Mouse (Mus musculus): ENCODE results near the gene Tmem219. TPM values are rescaled to one million over a fixed set of nuclear protein-coding genes. Genes with fewer than 3 reads are reported as not detected.

Tmem219 gene
- polyA plus RNA-seq, 2 experiments from 2014 or later, result 40.2 to 53.2 TPM

- ATAC-seq, result peak; percentile 88
Measured at GRCm38 (mm10) chr7:126861429-126862130, 61.1 kb downstream of the Tmem219 start, which contains the start of gene Hirip3. Gene Hirip3, plus strand, starts transcription at chr7:126861972.

DNA sequence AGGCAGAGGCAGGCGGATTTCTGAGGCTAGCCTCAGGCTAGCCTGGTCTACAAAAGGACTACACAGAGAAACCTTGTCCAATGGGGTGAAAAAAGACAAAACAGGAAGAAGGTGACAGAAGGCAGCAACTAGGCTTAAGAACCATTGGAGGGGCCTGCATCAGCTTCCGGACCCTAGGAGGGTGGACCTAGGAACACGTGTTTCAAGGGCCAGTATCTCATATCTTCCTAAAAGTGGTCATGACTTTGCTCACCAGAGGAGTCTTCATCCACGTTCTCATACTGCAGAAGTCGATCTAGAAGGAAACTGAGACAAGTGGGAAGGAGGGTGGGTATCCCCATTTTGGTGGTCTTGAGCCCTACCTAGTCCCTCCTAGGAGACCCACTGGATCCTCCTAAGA lies 61.7 kb downstream of the Tmem219 start:
- no peak for ATAC-seq

- no peak for ATAC-seq
Measured at GRCm38 (mm10) chr7:126856741-126857420, 65.8 kb downstream of the Tmem219 start.

GRCm38 (mm10) chr7:126855641-126856040 lies 67.1 kb downstream of the Tmem219 start:
- ATAC-seq, result no peak

- no peak for ATAC-seq
Measured at GRCm38 (mm10) chr7:126853454-126853853, 69.3 kb downstream of the Tmem219 start.

DNA sequence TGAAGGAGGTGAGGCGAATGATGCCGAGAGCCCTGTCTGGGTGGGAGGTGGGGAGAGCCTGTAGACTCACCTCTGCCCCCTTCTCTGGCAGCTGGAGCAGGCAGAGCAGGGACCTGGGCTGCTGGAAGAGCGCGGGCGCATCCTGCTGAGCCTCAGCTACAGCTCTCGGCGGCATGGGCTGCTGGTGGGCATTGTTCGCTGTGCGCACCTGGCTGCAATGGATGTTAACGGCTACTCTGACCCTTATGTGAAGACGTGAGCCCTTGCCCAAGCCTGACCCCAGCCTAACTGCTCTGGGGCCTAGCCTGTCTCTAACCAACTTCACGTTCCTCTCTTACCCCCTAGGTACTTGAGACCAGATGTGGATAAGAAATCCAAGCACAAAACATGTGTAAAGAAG lies 71.5 kb downstream of the Tmem219 start:
- ATAC-seq, result no peak

DNA sequence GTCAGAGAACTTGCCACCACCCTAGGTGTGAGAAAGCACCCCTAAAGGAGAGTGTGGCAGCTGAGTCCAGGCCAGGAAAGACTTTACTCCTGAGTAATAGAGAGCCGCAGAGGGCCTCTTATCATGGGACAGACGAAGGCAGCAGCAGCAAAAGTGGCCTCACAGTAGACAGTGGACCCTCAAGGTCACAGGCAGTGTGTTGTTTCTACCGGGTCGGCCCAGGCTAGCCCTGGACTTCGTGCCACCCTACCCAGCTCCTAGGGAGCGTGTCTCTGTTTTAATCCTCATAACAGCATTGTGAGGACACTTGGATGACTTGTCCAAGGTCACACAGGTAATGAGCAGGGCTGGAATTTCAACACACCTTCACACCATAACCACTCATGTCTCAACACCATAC lies 72.6 kb downstream of the Tmem219 start:
- no peak for ATAC-seq

DNA sequence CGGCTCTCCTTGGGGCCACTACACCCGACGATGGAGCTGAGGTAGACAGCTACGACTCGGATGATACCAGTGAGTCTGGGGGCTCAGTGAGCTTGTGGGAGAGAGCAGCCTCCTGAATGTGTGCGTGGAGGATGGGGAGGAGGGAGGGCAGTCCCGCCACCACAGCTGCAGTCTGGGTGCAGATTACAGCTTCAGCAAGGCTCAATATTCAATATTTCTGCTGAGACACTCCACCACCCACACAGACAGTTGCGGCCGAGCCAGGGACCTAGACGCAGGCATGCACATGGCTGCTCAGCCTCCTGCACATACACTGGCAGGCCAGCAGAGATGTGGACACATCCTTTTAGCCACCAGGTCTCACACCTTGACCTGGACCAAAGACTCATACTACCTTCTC lies 73.9 kb downstream of the Tmem219 start:
- no peak for ATAC-seq

DNA sequence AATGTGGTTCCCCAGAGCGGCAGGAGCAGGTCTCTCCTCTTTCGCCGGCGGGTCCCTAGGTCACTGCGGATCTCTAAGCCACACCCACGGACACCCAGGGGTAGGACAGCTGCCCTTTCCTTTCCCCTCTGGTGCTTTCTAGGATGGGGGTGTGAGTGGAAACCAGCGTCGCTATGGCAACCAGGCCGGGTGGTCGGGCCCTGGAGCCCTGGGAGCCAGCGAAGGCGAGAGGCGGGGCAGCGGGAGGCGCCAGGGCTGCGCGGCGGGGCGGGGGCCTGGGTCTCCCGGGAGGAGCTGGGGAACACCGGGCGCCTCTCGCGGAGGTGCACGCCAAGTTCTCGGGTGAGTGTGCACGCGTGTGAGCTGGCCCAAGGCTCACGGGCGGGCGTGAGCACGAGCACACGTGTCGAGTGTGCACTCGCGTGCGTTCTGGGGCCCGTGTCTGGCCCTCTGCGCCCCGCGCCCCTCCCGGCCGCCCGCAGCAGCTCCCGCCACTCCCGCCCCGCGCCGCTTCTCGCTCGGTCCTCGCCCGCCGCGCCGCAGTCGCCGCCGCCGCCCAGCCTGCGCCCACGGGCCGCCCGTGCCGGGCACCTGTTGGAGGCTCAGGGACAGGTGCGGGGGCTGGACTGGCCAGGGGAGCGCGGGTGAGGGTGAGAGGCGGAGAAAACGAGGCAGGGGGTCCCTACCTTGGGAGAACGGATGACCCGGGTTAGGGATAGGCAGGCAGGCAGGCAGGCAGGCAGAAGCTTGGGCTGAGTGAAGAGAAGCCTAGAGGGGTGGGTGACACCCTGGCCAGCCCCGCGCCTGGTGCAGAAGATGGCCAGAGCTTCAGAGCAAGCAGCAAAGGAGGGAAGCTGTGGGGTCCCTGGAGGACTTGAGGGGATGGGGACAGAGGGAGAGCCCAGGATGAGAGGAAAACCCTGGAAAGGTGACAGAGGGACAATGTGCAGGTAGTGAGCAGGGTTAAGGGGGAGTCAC lies 75.0 kb downstream of the Tmem219 start:
- no peak for ATAC-seq

DNA sequence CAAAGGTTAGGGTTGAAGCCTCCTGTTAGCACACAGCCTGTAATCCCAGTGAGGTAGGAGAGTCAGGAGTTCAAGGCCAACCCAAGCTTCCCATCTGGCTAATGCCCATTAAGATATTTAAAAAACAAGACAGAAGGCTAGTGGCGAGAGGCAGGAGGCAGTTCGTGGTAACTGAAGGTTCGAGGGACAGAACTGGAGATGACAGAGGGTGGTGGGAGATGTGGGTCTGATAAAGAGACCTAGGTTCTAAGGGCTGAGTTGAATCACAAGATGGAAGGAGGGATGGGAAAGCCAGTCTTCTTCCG lies 75.6 kb downstream of the Tmem219 start, which contains the start of gene Doc2a:
Gene Doc2a, plus strand, starts transcription at position 301 of the 305 bp plus-strand sequence.
- ATAC-seq, result no peak

GRCm38 (mm10) chr7:126845516-126845915 lies 77.2 kb downstream of the Tmem219 start:
- ATAC-seq, result no peak

GRCm38 (mm10) chr7:126843276-126843675 lies 79.4 kb downstream of the Tmem219 start:
- ATAC-seq, result no peak

Other genes with a start within 250 kb of the Tmem219 start
- gene Sult1a1, start 246.5 kb downstream of the Tmem219 start, polyA plus RNA-seq (2017; shearing (Covaris generic)), result 1 to 10 TPM in 1 of 2 experiments, under 1 TPM in 1; 0.82 to 1.3 TPM
- 100 to 1,000 TPM in 1 of 2 experiments, 10 to 100 TPM in 1; 82.6 to 175 TPM for gene Bola2, start 227.5 kb downstream of the Tmem219 start, polyA plus RNA-seq (2017; shearing (Covaris generic))
- gene Slx1b, start 227.1 kb downstream of the Tmem219 start, polyA plus RNA-seq (2017; shearing (Covaris generic)), result 10 to 100 TPM; 10.6 to 21.4 TPM
- 1,000 to 10,000 TPM; 2,251 to 2,782 TPM for gene Coro1a, start 215.1 kb downstream of the Tmem219 start, polyA plus RNA-seq (2017; shearing (Covaris generic))
- 10 to 100 TPM; 16.9 to 17.8 TPM for gene Mapk3, start 163.3 kb downstream of the Tmem219 start, polyA plus RNA-seq (2017; shearing (Covaris generic))
- gene Gdpd3, start 156.6 kb downstream of the Tmem219 start, polyA plus RNA-seq (2017; shearing (Covaris generic)), result 10 to 100 TPM; 13.9 to 17.4 TPM
- 10 to 100 TPM; 58.4 to 83.8 TPM for gene Ypel3, start 146.0 kb downstream of the Tmem219 start, polyA plus RNA-seq (2017; shearing (Covaris generic))
- 1 to 10 TPM; 5.9 to 7.5 TPM for gene Tbx6, start 141.4 kb downstream of the Tmem219 start, polyA plus RNA-seq (2017; shearing (Covaris generic))
- 100 to 1,000 TPM; 139 to 140 TPM for gene Ppp4c, start 130.4 kb downstream of the Tmem219 start, polyA plus RNA-seq (2017; shearing (Covaris generic))
- gene Fam57b, start 125.2 kb downstream of the Tmem219 start, polyA plus RNA-seq (2017; shearing (Covaris generic)), result not detected
- gene 4930451I11Rik, start 91.3 kb downstream of the Tmem219 start, polyA plus RNA-seq (2017; shearing (Covaris generic)), result not detected
- not detected for gene Doc2a, start 75.5 kb downstream of the Tmem219 start, polyA plus RNA-seq (2017; shearing (Covaris generic))
- gene Hirip3, start 60.9 kb downstream of the Tmem219 start, polyA plus RNA-seq (2017; shearing (Covaris generic)), result 10 to 100 TPM; 12.7 to 20.6 TPM
- gene Ino80e, start 60.5 kb downstream of the Tmem219 start, polyA plus RNA-seq (2017; shearing (Covaris generic)), result 10 to 100 TPM; 53.9 to 55.7 TPM
- 10 to 100 TPM; 15.3 to 15.6 TPM for gene Taok2, start 38.2 kb downstream of the Tmem219 start, polyA plus RNA-seq (2017; shearing (Covaris generic))
- 1 to 10 TPM; 5.5 to 8.9 TPM for gene Kctd13, start 6.0 kb upstream of the Tmem219 start, polyA plus RNA-seq (2017; shearing (Covaris generic))
- gene Asphd1, start 26.7 kb upstream of the Tmem219 start, polyA plus RNA-seq (2017; shearing (Covaris generic)), result under 1 TPM; 0.48 to 0.51 TPM
- 1 to 10 TPM; 1.5 to 1.8 TPM for gene Sez6l2, start 27.6 kb upstream of the Tmem219 start, polyA plus RNA-seq (2017; shearing (Covaris generic))
- gene Cdipt, start 53.0 kb upstream of the Tmem219 start, polyA plus RNA-seq (2017; shearing (Covaris generic)), result 100 to 1,000 TPM; 121 to 152 TPM
- gene Cdiptos, start 53.2 kb upstream of the Tmem219 start, polyA plus RNA-seq (2017; shearing (Covaris generic)), result 1 to 10 TPM in 1 of 2 experiments, under 1 TPM in 1; 0.32 to 1.1 TPM
- 10 to 100 TPM; 13.7 to 20.9 TPM for gene Mvp, start 91.7 kb upstream of the Tmem219 start, polyA plus RNA-seq (2017; shearing (Covaris generic))
- gene Pagr1b, start 93.6 kb upstream of the Tmem219 start, polyA plus RNA-seq (2017; shearing (Covaris generic)), result 1 to 10 TPM; 1.3 to 2.4 TPM
- gene Pagr1a, start 94.4 kb upstream of the Tmem219 start, polyA plus RNA-seq (2017; shearing (Covaris generic)), result 10 to 100 TPM; 49.2 to 70.1 TPM
- gene Gm42742, start 98.2 kb upstream of the Tmem219 start, polyA plus RNA-seq (2017; shearing (Covaris generic)), result 10 to 100 TPM; 12.5 to 49.1 TPM
- 1 to 10 TPM; 2.6 to 3.3 TPM for gene Prrt2, start 98.3 kb upstream of the Tmem219 start, polyA plus RNA-seq (2017; shearing (Covaris generic))
- gene Maz, start 104.1 kb upstream of the Tmem219 start, polyA plus RNA-seq (2017; shearing (Covaris generic)), result 10 to 100 TPM; 14.5 to 18.4 TPM
- 10 to 100 TPM; 13.9 to 20.5 TPM for gene Kif22, start 119.6 kb upstream of the Tmem219 start, polyA plus RNA-seq (2017; shearing (Covaris generic))
- under 1 TPM in 1 of 2 experiments, not detected in 1; 0.81 TPM for gene Zg16, start 164.4 kb upstream of the Tmem219 start, polyA plus RNA-seq (2017; shearing (Covaris generic))
- gene AI467606, start 168.4 kb upstream of the Tmem219 start, polyA plus RNA-seq (2017; shearing (Covaris generic)), result 100 to 1,000 TPM; 274 to 321 TPM
- gene Qprt, start 199.3 kb upstream of the Tmem219 start, polyA plus RNA-seq (2017; shearing (Covaris generic)), result 10 to 100 TPM in 1 of 2 experiments, 1 to 10 TPM in 1; 7.5 to 15.2 TPM
- 100 to 1,000 TPM; 101 to 103 TPM for gene Spn, start 214.9 kb upstream of the Tmem219 start, polyA plus RNA-seq (2017; shearing (Covaris generic))